Mouse (Mus musculus) forelimb bud, embryonic 11.5 days (tissue): ENCODE measurements around the gene Sdc4.

Experiments used
- DNase-seq: peaks from one replicate; pipeline ENCODE4 v3.0.0-alpha.2; 2012; ENCODE audit warnings: low read depth, low spot score

Sdc4 gene

GRCm38 (mm10) chr2:164431676-164432465 lies 11.8 kb downstream of the Sdc4 start:
- DNase-seq, result no peak

DNA sequence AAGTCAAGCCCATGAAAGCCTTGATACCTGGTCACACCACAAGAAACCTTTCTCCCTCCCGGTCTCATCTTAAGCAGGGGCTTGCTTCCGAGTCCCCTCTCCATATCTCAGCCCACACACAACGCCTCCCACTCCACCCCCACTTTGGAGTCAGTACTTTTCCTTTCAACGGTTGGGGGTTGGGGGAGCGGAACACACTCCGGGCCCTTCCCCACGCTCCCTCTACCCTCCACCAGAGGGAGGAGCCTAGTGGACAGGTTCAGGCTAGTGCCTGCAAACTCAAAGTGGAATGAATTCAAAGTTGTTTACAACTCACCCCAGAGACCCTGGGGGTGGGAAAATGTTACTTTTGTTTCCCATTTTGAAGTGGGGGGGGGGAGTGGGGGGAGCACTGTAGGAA lies 13.0 kb downstream of the Sdc4 start:
- no peak for DNase-seq

GRCm38 (mm10) chr2:164429881-164430615 lies 13.6 kb downstream of the Sdc4 start:
- DNase-seq, result no peak

DNA sequence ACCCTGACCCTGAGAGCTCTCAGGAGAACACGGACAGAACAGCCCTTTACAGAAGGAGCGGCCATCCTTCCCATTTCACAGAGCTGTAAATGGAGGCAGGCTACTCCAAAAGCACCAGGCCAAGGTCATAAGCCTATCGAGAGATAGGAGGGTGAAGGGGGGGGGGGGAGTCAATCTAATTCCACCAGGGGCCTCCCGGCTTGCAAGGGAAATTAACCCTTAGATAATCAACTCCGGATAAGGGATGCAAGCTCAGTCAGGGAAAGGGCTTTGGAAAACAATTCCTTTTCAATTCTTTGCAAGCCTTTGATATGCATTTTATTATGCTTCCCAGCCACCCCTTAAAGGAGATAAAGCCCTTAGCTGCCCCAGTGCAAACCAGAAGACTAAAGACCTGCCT lies 15.2 kb downstream of the Sdc4 start:
- DNase-seq, result no peak

DNA sequence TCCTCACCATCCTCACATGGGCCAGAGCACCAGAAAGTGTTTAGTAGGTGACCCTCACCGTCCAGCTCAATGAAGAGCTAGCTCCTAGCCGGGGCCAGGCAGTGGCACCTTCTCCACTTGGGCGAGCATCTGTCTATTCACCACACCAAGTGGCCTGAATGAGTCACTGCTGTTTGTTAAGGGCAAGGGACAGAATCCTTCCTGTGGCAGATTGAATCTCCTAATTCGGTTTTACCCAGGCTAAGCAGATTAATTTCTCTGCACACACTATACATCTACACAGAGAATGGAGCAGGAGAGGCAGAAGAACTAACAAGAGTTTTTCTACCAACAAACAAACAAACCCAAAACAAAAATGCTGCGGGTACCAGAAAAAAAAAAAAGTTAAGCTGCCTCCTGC lies 16.7 kb downstream of the Sdc4 start:
- no peak for DNase-seq

- DNase-seq, result no peak
Measured at GRCm38 (mm10) chr2:164426121-164426520, 17.6 kb downstream of the Sdc4 start.

DNA sequence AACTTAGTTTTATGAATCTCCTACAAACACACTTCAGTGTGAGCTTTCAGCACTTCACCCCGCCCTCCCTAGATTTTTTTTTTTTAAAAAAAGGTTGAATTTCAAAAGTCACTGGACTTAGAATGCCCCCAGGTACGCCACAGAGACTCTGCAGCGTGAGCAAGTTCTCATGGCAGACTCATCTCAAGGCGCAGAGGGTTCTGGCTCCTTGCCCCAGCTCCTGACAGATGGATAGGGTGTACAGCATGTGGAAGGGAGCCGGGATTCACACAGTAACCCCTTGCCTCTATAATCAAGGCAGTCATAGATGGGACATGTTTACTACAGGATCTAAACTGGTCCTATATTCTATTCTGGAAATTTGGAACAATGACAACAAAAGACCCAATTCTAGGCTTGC lies 18.3 kb downstream of the Sdc4 start:
- DNase-seq, result no peak

GRCm38 (mm10) chr2:164424406-164424805 lies 19.3 kb downstream of the Sdc4 start:
- DNase-seq, result no peak

GRCm38 (mm10) chr2:164423464-164423863 lies 20.2 kb downstream of the Sdc4 start:
- no peak for DNase-seq

GRCm38 (mm10) chr2:164422675-164423393 lies 20.9 kb downstream of the Sdc4 start:
- no peak for DNase-seq

- DNase-seq, result no peak
Measured at GRCm38 (mm10) chr2:164421979-164422378, 21.7 kb downstream of the Sdc4 start.

- no peak for DNase-seq
Measured at GRCm38 (mm10) chr2:164421306-164421705, 22.4 kb downstream of the Sdc4 start.

DNA sequence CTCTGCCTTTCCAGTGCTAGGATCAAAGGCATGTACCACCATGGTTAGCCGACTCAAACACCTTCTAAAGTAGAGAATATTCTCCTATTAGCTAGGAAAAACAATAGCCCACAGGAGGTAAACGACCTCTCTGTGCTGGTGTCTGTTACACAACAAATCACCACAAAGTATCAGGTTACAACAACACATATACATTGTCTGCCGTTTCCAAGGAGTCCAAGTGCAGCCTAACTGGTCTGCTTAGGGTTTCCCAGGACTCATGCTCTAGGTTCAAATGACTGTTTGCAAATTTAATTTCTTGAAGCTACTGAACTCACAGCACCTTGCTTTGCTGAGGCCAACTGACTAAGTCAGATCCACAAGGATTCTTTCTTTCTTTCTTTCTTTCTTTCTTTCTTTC lies 24.2 kb downstream of the Sdc4 start:
- no peak for DNase-seq

GRCm38 (mm10) chr2:164418308-164418875 lies 25.3 kb downstream of the Sdc4 start:
- DNase-seq, result no peak

DNA sequence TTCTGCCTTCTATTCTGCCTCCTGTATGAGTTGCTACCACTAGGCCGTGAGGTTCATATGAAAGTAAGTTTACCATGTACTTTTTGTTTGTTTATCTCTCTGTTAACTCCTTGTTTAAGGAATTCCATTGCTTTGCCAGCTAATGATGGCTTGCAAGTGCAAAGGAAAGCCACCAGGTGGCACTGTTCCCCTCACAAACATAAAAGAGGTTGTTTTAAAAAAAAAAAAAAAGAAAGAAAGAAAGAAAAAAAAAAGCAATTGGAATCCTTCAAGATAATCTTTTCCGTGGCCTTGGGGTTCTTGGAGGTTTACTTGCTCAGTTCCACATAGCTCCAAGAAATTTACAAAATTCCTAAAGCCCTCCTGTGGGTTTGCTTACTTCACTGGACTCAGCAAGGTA lies 26.5 kb downstream of the Sdc4 start:
- DNase-seq, result peak; percentile 66

- DNase-seq, result no peak
Measured at GRCm38 (mm10) chr2:164414581-164414980, 29.1 kb downstream of the Sdc4 start.

DNA sequence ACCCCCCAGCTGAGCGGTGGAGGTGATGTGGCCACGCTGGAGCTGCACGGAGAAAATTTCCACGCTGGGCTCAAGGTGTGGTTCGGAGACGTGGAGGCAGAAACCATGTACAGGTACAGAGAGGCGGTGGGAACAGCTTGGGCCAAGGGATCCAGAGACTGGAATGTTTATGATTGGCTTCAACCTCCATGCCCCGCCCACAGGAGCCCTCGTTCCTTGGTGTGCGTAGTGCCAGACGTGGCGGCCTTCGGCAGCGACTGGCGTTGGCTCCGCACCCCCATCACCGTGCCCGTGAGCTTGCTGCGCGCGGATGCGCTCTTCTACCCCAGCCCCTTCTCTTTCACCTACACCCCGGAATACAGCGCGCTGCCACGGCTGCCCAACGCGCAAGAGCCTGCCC lies 29.5 kb downstream of the Sdc4 start:
- DNase-seq, result no peak

DNA sequence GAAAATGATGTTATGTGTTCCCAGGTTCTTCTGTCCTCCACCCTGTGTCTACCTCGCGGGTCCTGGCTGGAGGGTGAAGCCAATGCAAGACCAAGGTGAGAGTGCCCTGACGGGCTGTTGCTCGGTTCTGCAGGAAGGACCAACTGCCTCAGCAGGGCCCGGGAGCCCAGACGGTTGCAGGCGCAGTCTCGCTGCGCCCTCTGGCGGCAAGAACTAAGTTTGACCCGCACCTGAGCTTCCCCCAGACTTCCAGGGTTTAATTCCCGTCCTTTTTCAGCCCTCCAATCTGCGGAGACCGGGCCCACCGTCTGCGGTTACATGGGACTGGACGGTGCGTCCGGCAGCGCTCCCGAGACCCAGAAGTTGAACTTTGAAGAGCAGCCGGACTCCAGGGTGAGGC lies 36.0 kb downstream of the Sdc4 start:
- DNase-seq, result peak; percentile 88

- DNase-seq, result no peak
Measured at GRCm38 (mm10) chr2:164405519-164405918, 38.2 kb downstream of the Sdc4 start.

GRCm38 (mm10) chr2:164405060-164405459 lies 38.6 kb downstream of the Sdc4 start, which contains the start of gene Matn4:
Gene Matn4, minus strand, starts transcription at chr2:164405160.
- no peak for DNase-seq

GRCm38 (mm10) chr2:164404082-164404990 lies 39.4 kb downstream of the Sdc4 start:
- DNase-seq, result no peak
